Mouse (Mus musculus) cerebellum, adult 2 months (tissue): ENCODE results near the gene Fgfr2.

Source experiments
- CTCF ChIP-seq: fragments of 200-500 bp; IDR thresholded peaks from 2 replicates; pipeline ENCODE4 v1.5.1; 2011; ENCODE audit warnings: low read depth, mild to moderate bottlenecking, control low read depth, low read length, moderate library complexity, borderline replicate concordance; ENCODE audit not compliant: insufficient read depth
- POLR2A ChIP-seq: fragments of 200-500 bp; IDR thresholded peaks from 2 replicates; pipeline ENCODE4 v1.6.1; 2011; ENCODE audit warnings: low read length, control low read depth, borderline replicate concordance; ENCODE audit not compliant: insufficient read depth

GRCm38 (mm10) chr7:132804461-132804860 lies 318.7 kb downstream of the Fgfr2 start:
- TF ChIP-seq CTCF (no peak), POLR2A (no peak)
